Mouse (Mus musculus) bone marrow, adult 2 months (tissue): ENCODE measurements around the gene Tmem204.

Source experiments
- CTCF ChIP-seq: fragments of 200-500 bp; IDR thresholded peaks from 2 replicates; pipeline ENCODE4 v1.5.1; 2011; ENCODE audit warnings: low read length, control low read depth; ENCODE audit not compliant: control insufficient read depth, insufficient read depth
- POLR2A ChIP-seq: fragments of 200-500 bp; IDR thresholded peaks from 2 replicates; pipeline ENCODE4 v1.6.1; 2011; ENCODE audit warnings: low read depth, mild to moderate bottlenecking, control low read depth, low read length, borderline replicate concordance; ENCODE audit not compliant: control insufficient read depth

- TF ChIP-seq POLR2A (no peak), CTCF (no peak)
Measured at GRCm38 (mm10) chr17:25096221-25096620, 12.8 kb upstream of the Tmem204 start.
